Mouse (Mus musculus): ENCODE measurements around the gene Olfr780.
"Not testable (repeated sequence)": the region's sequence is repeated elsewhere in the genome, so short reads cannot be mapped to it uniquely, and the experiment has no call there.

Olfr780 gene
- long read RNA-seq, experiment 1, result 0 reads
- long read RNA-seq, experiment 2, result 0 reads

- intact Hi-C loops (cut with DNase I), result no loop called here
Observed at GRCm38 (mm10) chr10:129317817-129318216, at the start of gene Olfr780. Gene Olfr780, plus strand, starts transcription at chr10:129318117.

- intact Hi-C loops (cut with DNase I), result no loop called here
Observed at GRCm38 (mm10) chr10:129271081-129271535, 46.8 kb upstream of the Olfr780 start, which contains the start of gene Olfr777. Gene Olfr777, minus strand, starts transcription at chr10:129271485.

DNA sequence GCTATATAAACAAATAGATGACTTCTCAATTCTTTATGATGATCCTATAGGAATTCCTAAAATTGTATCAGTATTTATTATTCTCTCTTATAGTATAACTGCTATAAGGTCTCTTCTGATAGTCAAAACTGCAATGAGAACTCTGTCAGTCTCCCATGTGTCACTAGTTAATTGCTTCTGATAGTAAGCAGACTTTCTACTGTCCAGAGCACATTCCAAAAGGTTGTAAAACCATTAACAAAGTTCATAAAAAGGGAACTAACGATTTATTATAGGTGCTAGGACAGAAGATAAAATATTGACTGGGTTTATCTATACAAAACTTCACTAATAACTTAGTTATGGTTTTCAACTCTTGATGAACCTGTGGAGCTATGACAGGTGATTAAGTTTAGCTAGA, 4.9 kb upstream of the Olfr780 start:
- intact Hi-C loops (cut with DNase I), result not testable (repeated sequence)

GRCm38 (mm10) chr10:129313521-129313920, 4.4 kb upstream of the Olfr780 start:
- intact Hi-C loops (cut with DNase I), result not testable (repeated sequence)

DNA sequence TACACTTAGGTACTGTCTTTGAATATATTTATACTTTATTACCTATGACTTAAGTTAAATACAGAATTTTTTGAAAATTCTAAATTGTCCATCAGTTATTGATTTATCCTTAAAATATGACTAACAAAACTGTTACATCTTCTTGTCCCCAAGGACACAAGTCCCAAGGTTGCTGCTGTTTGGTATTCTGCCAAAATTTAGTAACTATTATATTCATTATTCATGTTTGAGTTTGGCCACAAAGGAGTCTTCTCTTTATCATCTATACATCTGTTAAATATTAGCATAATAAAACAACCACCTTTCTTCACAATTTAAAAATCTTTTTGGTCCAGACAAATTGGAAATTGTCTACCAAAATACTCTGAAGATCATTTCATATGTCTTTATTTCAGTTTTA, 10.6 kb downstream of the Olfr780 start, which contains the start of gene Olfr781:
TSS of gene Olfr781 (plus strand) at position 301 of the 400 bp plus-strand sequence.
- intact Hi-C loops (cut with DNase I), result no loop called here

DNA sequence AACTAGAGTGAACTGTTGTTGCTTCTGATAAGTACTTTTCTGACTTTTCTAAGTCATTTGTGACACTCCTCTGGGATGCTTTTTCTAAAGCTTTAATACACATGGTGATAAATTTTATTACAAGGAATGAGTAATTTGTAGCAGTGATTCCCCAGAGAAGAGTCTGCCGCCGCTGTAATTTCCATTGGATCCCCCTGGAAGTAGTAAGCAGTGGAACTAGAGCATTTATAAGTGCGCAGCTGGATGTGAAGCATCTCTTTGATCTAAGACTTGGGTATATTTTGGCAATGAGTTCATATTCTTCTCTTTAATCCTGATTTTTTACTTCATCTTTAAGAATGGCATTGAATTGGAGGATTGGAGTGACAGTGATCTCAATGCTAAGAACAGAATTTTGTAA, 30.6 kb downstream of the Olfr780 start, which contains the start of gene Olfr782:
TSS of gene Olfr782 (plus strand) at position 301 of the 400 bp plus-strand sequence.
- intact Hi-C loops (cut with DNase I), result no loop called here

GRCm38 (mm10) chr10:129352475-129352874, 34.6 kb downstream of the Olfr780 start:
- intact Hi-C loops (cut with DNase I), result not testable (repeated sequence)

- intact Hi-C loops (cut with DNase I), result not testable (repeated sequence)
Observed at GRCm38 (mm10) chr10:129356496-129356895, 38.6 kb downstream of the Olfr780 start.

- intact Hi-C loops (cut with DNase I), result no loop called here
Observed at GRCm38 (mm10) chr10:129357307-129357706, 39.4 kb downstream of the Olfr780 start.
